Mouse (Mus musculus) limb, embryonic 13.5 days (tissue): ENCODE measurements around the gene Gm49333. TPM values are rescaled to one million over a fixed set of nuclear protein-coding genes. Genes with fewer than 3 reads are reported as not detected.

ENCODE experiments used
- ATAC-seq: fragments of 200-750 bp; cut with Nextera tagmentation; 2 replicates; pipeline ENCODE4 v1.8.0; 2017; ENCODE audit warnings: low read depth, moderate number of reproducible peaks, moderate TSS enrichment; ENCODE audit not compliant: low FRiP score
- H3K27ac ChIP-seq: fragments of 300-500 bp; sonication (generic); 2 replicates; pipeline ENCODE4 v1.5.1; 2015; ENCODE audit warnings: inconsistent platforms, mild to moderate bottlenecking, moderate library complexity
- H3K27me3 ChIP-seq: fragments of 300-500 bp; sonication (generic); 2 replicates; pipeline ENCODE4 v1.6.1; 2015; ENCODE audit warnings: mild to moderate bottlenecking, inconsistent platforms
- H3K36me3 ChIP-seq: fragments of 300-500 bp; sonication (generic); 2 replicates; pipeline ENCODE4 v1.6.1; 2015; ENCODE audit warnings: inconsistent platforms, mild to moderate bottlenecking, moderate library complexity
- H3K4me1 ChIP-seq: fragments of 300-500 bp; sonication (generic); 2 replicates; pipeline ENCODE4 v1.6.1; 2015; ENCODE audit warnings: inconsistent platforms
- H3K4me2 ChIP-seq: fragments of 300-500 bp; sonication (generic); replicated peaks from 2 replicates; pipeline ENCODE4 v1.6.1; 2015; ENCODE audit warnings: inconsistent platforms, mild to moderate bottlenecking, moderate library complexity
- H3K4me3 ChIP-seq: fragments of 300-500 bp; sonication (generic); 2 replicates; pipeline ENCODE4 v1.5.1; 2015; ENCODE audit warnings: moderate library complexity, mild to moderate bottlenecking, inconsistent platforms
- H3K9ac ChIP-seq: fragments of 300-500 bp; sonication (generic); 2 replicates; pipeline ENCODE4 v1.6.1; 2015; ENCODE audit warnings: mild to moderate bottlenecking, inconsistent platforms
- H3K9me3 ChIP-seq: fragments of 300-500 bp; sonication (generic); 2 replicates; pipeline ENCODE4 v1.6.1; 2016; ENCODE audit warnings: inconsistent platforms
- WGBS: fragments of 180-500 bp; shearing (Covaris S2); methylation state at CpG from one replicate; pipeline ENCODE4 v1.1.7; 2015; 5-methylcytosine and 5-hydroxymethylcytosine counted together
- polyA plus RNA-seq: library from polyadenylated mRNA; unstranded; fragments of >200 nt; fragmentation: Nextera tagmentation; extraction: Ambion mirVana; gene quantifications from 2 replicates; pipeline ENCODE4 v1.2.1, GENCODE M21; 2015

Gm49333 gene
- polyA plus RNA-seq, 1 experiment from 2014 or later = not detected

GRCm38 (mm10) chr16:20604705-20605104 lies 6.7 kb upstream of the Gm49333 start:
- H3K9me3 ChIP-seq = no peaks in the 10 kb centered on the region
- H3K4me2 ChIP-seq = no peak overlapping the region
- H3K27me3 ChIP-seq = no peaks in the 10 kb centered on the region
- peaks cover 49% of the 10 kb centered on the region for H3K36me3 ChIP-seq
- no peak; the same call in 1 of the 2 replicates for ATAC-seq
- no peak overlapping the region for H3K4me3 ChIP-seq
- 63% methylated on average over 9 of the region's 9 CpGs for WGBS
- H3K9ac ChIP-seq = no peak overlapping the region
- no peak overlapping the region for H3K27ac ChIP-seq
- H3K4me1 ChIP-seq = peaks cover 4% of the 10 kb centered on the region

GRCm38 (mm10) chr16:20610501-20611356 lies 681 bp upstream of the Gm49333 start:
- Histone ChIP-seq H3K36me3 (peaks cover 28% of the 10 kb centered on the region), H3K9ac (peak overlapping the region; percentile 83), H3K27ac (peak overlapping the region; percentile 80), H3K4me2 (peak overlapping the region; percentile 97), H3K4me3 (peak overlapping the region; percentile 76), H3K27me3 (no peaks in the 10 kb centered on the region), H3K9me3 (no peaks in the 10 kb centered on the region), H3K4me1 (peaks cover 14% of the 10 kb centered on the region)
- WGBS = under 1% methylated on average over 28 of the region's 28 CpGs
- peak; percentile 41; the same call in 1 of the 2 replicates for ATAC-seq

- no peaks in the 10 kb centered on the region for H3K9me3 ChIP-seq
- 2% methylated on average over 75 of the region's 83 CpGs for WGBS
- H3K9ac ChIP-seq = 0 out of 2 replicates have a peak overlapping the region, but pooled peaks have one; percentile 2
- H3K4me2 ChIP-seq = peak overlapping the region; percentile 99
- no peak overlapping the region for H3K27ac ChIP-seq
- peak; percentile 43; the same call in 1 of the 2 replicates for ATAC-seq
- H3K27me3 ChIP-seq = peaks cover 44% of the 10 kb centered on the region
- peaks cover 32% of the 10 kb centered on the region for H3K4me1 ChIP-seq
- peaks cover 17% of the 10 kb centered on the region for H3K36me3 ChIP-seq
- peak overlapping the region; percentile 71 for H3K4me3 ChIP-seq
Measured at GRCm38 (mm10) chr16:20619541-20620398, 8.4 kb downstream of the Gm49333 start.

GRCm38 (mm10) chr16:20620399-20620735 lies 9.0 kb downstream of the Gm49333 start:
- Histone ChIP-seq H3K4me1 (peaks cover 32% of the 10 kb centered on the region), H3K27ac (no peak overlapping the region), H3K27me3 (peaks cover 46% of the 10 kb centered on the region), H3K36me3 (peaks cover 17% of the 10 kb centered on the region), H3K4me2 (peak overlapping the region; percentile 99), H3K4me3 (peak overlapping the region; percentile 71), H3K9ac (no peak overlapping the region), H3K9me3 (no peaks in the 10 kb centered on the region)
- under 1% methylated on average over 9 of the region's 9 CpGs for WGBS
- no peak for ATAC-seq

GRCm38 (mm10) chr16:20620751-20621190 lies 9.4 kb downstream of the Gm49333 start:
- peak overlapping the region; percentile 99 for H3K4me2 ChIP-seq
- peaks cover 32% of the 10 kb centered on the region for H3K4me1 ChIP-seq
- no peak overlapping the region for H3K27ac ChIP-seq
- peaks cover 49% of the 10 kb centered on the region for H3K27me3 ChIP-seq
- under 1% methylated on average over 32 of the region's 32 CpGs for WGBS
- H3K9me3 ChIP-seq = no peaks in the 10 kb centered on the region
- ATAC-seq = peak; percentile 1; the same call in 1 of the 2 replicates
- peaks cover 17% of the 10 kb centered on the region for H3K36me3 ChIP-seq
- peak overlapping the region; percentile 75 for H3K9ac ChIP-seq
- H3K4me3 ChIP-seq = peak overlapping the region; percentile 71

GRCm38 (mm10) chr16:20621191-20621990 lies 10.0 kb downstream of the Gm49333 start, which contains the start of gene Camk2n2:
Gene Camk2n2, minus strand, starts transcription at chr16:20621287.
- no peaks in the 10 kb centered on the region for H3K9me3 ChIP-seq
- H3K36me3 ChIP-seq = peaks cover 12% of the 10 kb centered on the region
- peak within 1 kb of the TSS; percentile 75 for H3K9ac ChIP-seq
- H3K4me1 ChIP-seq = peaks cover 32% of the 10 kb centered on the region
- peak within 1 kb of the TSS; percentile 99 for H3K4me2 ChIP-seq
- H3K4me3 ChIP-seq = peak within 1 kb of the TSS; percentile 71
- no peak within 1 kb of the TSS for H3K27ac ChIP-seq
- peak; percentile 53 for ATAC-seq
- WGBS = under 1% methylated on average over 66 of the region's 92 CpGs
- peaks cover 49% of the 10 kb centered on the region for H3K27me3 ChIP-seq

GRCm38 (mm10) chr16:20621991-20622685 lies 10.7 kb downstream of the Gm49333 start:
- WGBS = under 1% methylated on average over 37 of the region's 37 CpGs
- ATAC-seq = peak; percentile 45
- Histone ChIP-seq H3K9me3 (no peaks in the 10 kb centered on the region), H3K4me1 (peaks cover 32% of the 10 kb centered on the region), H3K27me3 (peaks cover 49% of the 10 kb centered on the region), H3K9ac (peak overlapping the region; percentile 75), H3K27ac (no peak overlapping the region), H3K36me3 (peaks cover 12% of the 10 kb centered on the region), H3K4me2 (peak overlapping the region; percentile 99), H3K4me3 (peak overlapping the region; percentile 71)

- Histone ChIP-seq H3K36me3 (peaks cover 4% of the 10 kb centered on the region), H3K4me3 (no peak overlapping the region), H3K4me1 (peaks cover 32% of the 10 kb centered on the region), H3K9me3 (no peaks in the 10 kb centered on the region), H3K9ac (no peak overlapping the region), H3K27ac (no peak overlapping the region), H3K4me2 (no peak overlapping the region; the same call in 1 of the 2 replicates), H3K27me3 (peaks cover 41% of the 10 kb centered on the region)
- ATAC-seq = no peak
- WGBS = 65% methylated on average over 2 of the region's 2 CpGs
Measured at GRCm38 (mm10) chr16:20623211-20623610, 11.8 kb downstream of the Gm49333 start.

GRCm38 (mm10) chr16:20628871-20629391 lies 17.5 kb downstream of the Gm49333 start:
- Histone ChIP-seq H3K27me3 (peaks cover 25% of the 10 kb centered on the region), H3K36me3 (no peaks in the 10 kb centered on the region), H3K9me3 (no peaks in the 10 kb centered on the region), H3K27ac (no peak overlapping the region), H3K4me1 (peaks cover 13% of the 10 kb centered on the region), H3K9ac (no peak overlapping the region), H3K4me3 (peak overlapping the region; percentile 58), H3K4me2 (peak overlapping the region; percentile 86)
- 44% methylated on average over 11 of the region's 11 CpGs for WGBS
- no peak for ATAC-seq

GRCm38 (mm10) chr16:20629731-20630634 lies 18.6 kb downstream of the Gm49333 start, which contains the start of gene Ece2:
Gene Ece2, plus strand, starts transcription at chr16:20629828.
- Histone ChIP-seq H3K27me3 (peaks cover 25% of the 10 kb centered on the region), H3K4me2 (peak within 1 kb of the TSS; percentile 86), H3K4me1 (peaks cover 13% of the 10 kb centered on the region), H3K9ac (peak within 1 kb of the TSS; percentile 71), H3K9me3 (no peaks in the 10 kb centered on the region), H3K27ac (no peak within 1 kb of the TSS), H3K4me3 (peak within 1 kb of the TSS; percentile 58), H3K36me3 (no peaks in the 10 kb centered on the region)
- 7% methylated on average over 54 of the region's 54 CpGs for WGBS
- peak; percentile 69; the same call in 1 of the 2 replicates for ATAC-seq
